Mouse (Mus musculus) left cerebral cortex, postnatal 25 days (tissue): ENCODE measurements around the gene Dnajc9. TPM values are rescaled to one million over a fixed set of nuclear protein-coding genes. Genes with fewer than 3 reads are reported as not detected.

ENCODE experiments used
- DNase-seq, 2 experiments: peaks; one replicate each; pipeline ENCODE4 v3.0.0; 2022; ENCODE audit warnings: low spot score in 2 of 2, mixed read lengths in 1 of 2
- intact Hi-C: fragments of 180-260 bp; cut with DNase I; formaldehyde crosslinking; loops from one replicate; pipeline ENCODE4 v1.15.1; 2025
- total RNA-seq, 2 experiments: library from RNA; stranded (reverse); gene quantifications; 2 replicates each; pipeline ENCODE4 v1.2.3; 2021

The Dnajc9 gene
- 10 to 100 TPM; 21.4 to 22.3 TPM for total RNA-seq

DNA sequence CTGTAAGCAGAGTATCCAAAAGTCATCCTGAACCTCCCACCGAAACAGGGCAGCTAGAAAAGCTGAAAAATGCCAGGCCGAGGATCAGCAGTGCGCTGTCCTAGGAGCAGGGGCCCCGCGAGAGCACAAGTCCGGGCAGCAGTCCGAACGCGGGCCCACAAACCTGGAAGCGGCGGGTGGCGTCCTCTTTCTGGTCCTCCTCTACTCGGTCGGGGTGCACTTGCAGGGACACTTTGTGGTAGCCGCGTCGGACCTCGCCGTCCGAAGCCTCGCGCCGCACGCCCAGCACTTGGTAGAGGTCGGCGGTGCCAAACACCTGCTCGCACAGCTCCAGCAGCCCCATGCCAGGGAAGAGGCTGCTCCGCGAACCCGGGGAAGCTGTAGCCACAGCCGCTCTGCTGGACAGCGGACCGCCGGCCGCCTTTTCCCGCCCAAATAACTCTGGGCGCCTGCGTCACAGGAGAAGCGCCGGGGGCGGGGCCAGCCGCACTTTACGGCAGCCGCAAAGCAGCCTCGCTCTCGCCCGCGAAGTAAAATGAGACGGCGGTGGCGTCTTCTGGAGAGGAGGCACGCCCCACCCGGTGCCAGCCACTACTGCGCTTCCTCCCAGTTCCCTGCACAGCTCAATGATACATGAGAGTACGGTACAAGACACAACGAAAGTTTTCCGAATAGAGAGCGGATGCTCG lies at the start of gene Dnajc9:
Gene Dnajc9 (minus strand): TSS at position 470 of the 689 bp plus-strand sequence.
- intact Hi-C loops = no loop called here
- DNase-seq = peak; percentile 95 to 96

DNA sequence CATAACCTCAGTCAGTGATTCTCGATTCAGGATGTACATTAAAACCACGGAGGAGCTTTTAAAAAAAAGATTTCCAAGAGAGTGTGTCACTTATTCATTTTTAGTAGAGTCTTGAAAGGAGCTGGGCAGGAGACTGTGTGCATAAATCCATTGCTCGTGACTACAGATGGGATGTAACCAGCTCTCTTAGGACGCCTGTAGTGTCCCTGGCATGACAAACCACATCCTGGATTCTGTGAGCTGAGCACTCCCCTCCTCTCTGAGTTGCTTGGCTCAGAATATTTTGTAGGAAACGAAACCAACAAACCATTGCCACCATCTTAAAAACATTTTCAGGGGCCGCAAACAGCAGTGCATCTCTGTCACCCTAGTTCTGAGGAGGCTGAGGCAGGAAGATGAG lies 48.3 kb upstream of the Dnajc9 start:
- intact Hi-C loops = no loop called here
- DNase-seq = peak in 1 of 2 experiments; percentile 10

DNA sequence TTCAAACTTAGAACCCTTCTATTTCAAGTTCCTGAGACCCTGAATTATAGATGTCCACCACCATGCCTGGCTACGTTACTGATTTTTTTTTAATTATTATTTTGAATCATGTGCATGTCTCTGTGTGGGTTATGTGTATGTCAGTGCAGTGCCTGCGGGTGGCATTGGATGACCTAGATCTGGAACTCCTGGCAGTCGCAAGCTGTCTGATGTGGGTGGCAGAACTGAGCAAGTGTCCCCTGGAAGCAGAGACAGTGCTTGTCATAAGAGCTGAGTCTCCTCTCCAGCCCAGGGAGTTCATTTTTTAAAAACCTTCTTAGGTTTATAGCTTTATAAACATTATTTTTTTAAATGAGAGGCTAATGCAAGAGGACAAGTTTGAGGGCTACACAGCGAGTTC lies 43.7 kb upstream of the Dnajc9 start:
- intact Hi-C loops = no loop called here
- DNase-seq = peak in 1 of 2 experiments; percentile 43

GRCm38 (mm10) chr14:20431726-20432125 lies 43.0 kb upstream of the Dnajc9 start:
- intact Hi-C loops = no loop called here
- DNase-seq = no peak

DNA sequence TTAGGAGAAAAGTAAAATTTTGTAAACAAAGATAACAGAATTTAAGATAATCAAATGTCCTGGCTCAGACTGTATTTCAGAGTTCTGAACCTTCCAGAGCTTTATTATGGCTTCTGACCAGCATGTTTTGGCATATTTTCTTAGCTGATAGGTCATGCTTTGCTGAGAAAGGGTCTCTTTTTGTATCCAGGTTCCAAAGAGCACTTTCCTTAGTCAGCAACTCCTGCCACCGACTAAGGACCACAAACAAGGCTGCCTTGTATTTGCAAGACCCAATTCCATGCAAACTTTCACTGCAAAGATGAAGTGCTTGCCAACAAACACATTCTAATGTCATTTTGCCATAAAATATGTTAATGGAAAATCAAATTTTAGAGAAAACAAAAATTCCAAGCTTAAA lies 41.1 kb upstream of the Dnajc9 start:
- intact Hi-C loops = no loop called here
- DNase-seq = no peak

DNA sequence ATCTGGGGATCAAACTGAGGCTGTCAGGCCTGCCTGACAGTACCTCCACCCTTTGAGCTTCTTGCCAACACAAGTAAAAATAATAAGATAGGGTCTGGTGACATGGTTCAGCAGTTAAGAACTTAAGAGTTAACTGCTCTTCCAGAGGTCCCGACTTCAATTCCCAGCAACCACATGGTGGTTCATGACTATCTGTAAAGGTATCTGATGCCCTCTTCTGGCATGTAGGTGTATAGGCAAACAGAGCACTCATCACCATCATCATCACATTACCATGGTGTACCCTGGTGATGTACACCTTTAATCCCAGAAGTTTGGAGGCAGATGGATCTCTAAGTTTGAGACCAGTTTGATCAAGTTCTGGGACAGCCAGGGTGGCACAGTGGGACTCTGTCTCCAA lies 39.9 kb upstream of the Dnajc9 start:
- intact Hi-C loops = no loop called here
- DNase-seq = no peak

DNA sequence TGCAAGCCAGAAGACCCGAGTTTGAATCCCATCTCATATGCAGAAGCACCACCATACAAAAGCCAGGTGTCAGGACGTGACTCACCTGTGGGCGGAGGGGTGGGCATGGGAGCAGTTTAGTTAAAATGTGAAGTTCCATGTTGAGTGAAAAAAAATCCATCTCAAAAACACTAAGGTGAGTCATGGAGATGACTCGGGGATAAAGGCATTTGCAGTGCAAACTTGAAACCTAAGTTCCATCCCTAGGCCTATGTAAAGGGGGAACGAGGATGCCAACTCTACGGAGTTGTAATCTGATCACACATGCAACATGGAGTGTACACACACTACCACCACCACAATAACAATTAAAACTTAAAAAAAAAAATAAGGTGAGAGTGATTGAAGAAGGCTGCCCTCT lies 34.3 kb upstream of the Dnajc9 start:
- intact Hi-C loops = no loop called here
- DNase-seq = no peak

DNA sequence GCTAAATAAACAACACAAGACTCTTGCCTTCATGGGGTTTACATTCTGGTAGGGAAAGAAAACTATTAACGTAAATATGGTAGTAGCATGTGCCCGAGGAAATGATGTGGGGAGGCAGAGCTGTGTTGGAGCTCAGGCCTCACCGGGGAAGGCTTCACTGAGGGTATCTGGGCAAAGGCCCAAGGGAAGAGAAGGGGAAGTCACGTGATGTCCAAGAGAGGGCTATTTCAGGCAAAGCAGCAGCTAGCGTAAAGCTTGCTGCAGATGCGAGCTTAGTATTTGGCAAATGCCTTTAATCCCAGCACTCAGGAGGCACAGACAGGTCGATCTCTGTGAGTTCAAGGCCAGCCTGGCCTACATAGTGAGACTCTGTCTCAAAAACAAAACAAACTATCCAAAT lies 33.5 kb upstream of the Dnajc9 start:
- intact Hi-C loops = no loop called here
- DNase-seq = no peak

- intact Hi-C loops = loop anchor here (2.0 to 5.0 kb wide), 2 partner anchors 47 to 261 kb away; no protein-coding TSS in a partner anchor
Observed at GRCm38 (mm10) chr14:20400071-20400470, 11.4 kb upstream of the Dnajc9 start.

DNA sequence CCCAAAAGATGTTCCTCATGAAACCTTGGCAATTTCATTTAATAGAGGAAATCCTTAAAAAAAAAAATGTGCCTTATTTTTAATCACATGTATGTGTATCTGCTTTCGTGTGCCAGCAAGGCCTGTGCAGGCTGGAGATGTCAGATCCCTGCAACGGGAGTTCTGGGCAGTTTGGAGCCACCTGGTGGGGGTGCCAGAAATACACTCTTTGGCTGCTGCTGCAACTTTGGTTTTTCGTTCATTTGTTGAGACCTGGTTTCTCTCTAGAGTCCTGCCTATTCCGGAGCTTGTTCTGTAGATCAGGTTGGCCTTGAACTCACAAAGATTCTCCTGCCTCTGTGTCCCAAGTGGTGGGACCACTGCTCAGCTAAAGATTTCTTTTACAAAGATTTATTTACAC lies 10.2 kb upstream of the Dnajc9 start:
- DNase-seq = no peak
- intact Hi-C loops = loop anchor here (10.0 kb wide), 1 partner anchor 146 kb away; the partner anchor contains the start of gene Ppp3cb

More at GRCm38 (mm10) chr14:20400071-20400470, 11.4 kb upstream of the Dnajc9 start:
- DNase-seq = peak in 1 of 2 experiments; percentile 63

GRCm38 (mm10) chr14:20397220-20397619 lies 8.5 kb upstream of the Dnajc9 start:
- no peak for DNase-seq
- intact Hi-C loops = loop anchor here (10.0 kb wide), 1 partner anchor 148 kb away; the partner anchor contains the start of gene Ppp3cb

DNA sequence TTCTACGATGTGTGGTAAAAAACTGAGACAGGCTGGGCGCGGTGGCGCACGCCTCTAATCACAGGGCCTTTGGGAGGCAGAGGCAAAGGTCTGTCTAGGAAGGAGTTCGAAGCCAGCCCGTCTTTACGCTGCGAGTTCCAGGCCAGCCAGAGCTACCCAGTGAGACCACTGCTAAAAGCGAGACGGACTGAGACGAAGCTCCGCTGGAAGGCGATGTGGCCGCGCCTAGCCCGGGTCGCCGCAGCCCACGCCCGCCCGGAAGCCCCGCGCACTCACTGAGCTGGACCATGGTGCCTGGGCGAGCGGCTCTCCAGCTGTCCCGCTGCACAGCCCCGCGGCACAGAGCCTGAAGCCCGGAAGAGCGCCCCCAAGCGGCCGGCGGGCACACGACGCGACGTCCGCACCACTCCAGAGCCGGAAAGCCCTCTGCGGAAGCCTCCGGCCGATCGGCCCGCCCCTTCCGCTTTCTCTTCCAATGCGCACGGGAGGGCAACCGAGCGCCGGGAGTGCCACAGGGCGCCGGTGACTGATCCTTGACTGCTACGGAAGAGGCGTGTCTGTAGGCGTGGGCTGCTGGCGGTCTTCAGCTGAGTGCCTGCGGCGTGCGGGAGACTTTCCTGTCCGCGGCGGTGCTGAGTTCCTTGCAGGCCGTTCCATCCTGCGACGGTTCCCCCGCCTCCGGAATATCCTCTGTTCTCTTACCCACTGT lies 4.6 kb upstream of the Dnajc9 start, which contains the start of gene Mrps16:
Gene Mrps16 (minus strand): TSS at position 430 of the 709 bp plus-strand sequence.
- peak; percentile 95 to 98 for DNase-seq
- intact Hi-C loops = loop anchor here (10.0 kb wide), 1 partner anchor 151 kb away; the partner anchor contains the start of gene Ppp3cb

DNA sequence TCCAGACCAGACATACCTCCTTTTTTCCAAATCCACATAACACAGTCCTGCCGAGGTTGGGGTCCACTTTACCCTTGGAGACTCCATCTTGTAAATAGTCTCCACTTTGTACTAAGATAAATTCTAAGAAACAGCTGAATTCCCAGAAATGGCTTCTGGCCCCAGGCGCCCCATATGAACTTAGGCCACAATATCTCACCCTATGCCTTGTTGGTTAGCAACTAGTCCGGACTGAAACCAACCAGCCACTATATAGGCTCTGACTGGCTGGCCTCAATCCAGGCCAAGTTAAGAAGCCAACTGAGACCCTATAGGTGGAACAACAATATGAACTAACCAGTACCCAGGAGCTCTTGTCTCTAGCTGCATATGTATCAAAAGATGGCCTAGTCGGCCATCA lies 3.6 kb upstream of the Dnajc9 start:
- DNase-seq = no peak
- intact Hi-C loops = loop anchor here (10.0 kb wide), 1 partner anchor 152 kb away; the partner anchor contains the start of gene Ppp3cb

DNA sequence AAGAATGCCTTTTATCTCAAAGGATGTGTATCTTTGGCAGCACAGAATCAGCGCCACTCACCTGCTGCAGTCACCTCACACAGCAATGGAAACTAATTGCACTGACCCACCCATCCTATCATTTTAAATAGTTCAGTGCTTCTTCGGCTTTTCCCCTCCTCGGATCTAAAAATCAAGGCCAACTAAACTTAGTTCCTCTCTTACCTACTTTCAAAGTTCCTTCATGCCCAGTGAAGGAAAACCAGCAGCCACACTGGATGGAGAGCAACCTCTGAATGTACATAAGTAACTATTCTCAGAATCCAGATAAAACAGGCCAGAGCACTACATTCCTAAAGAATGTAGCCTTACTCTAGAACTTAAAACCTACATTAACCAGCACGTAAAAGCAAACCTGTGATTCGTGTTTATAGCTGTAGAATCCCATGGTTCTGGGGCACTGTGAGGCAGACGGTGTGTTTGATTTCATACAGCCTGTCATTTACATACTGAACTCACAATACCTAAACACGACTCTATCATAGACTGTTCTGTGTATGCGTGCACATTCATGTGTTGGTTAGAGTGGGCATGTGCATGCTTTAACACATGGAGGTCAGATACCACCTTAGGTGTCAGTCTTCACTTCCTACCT lies 853 bp upstream of the Dnajc9 start:
- intact Hi-C loops = loop anchor here (10.0 kb wide), 1 partner anchor 155 kb away; the partner anchor contains the start of gene Ppp3cb
- no peak for DNase-seq

GRCm38 (mm10) chr14:20379753-20380430 lies 8.8 kb downstream of the Dnajc9 start:
- intact Hi-C loops = no loop called here
- DNase-seq = no peak

- no peak for DNase-seq
- intact Hi-C loops = no loop called here
Observed at GRCm38 (mm10) chr14:20379087-20379640, 9.5 kb downstream of the Dnajc9 start.

DNA sequence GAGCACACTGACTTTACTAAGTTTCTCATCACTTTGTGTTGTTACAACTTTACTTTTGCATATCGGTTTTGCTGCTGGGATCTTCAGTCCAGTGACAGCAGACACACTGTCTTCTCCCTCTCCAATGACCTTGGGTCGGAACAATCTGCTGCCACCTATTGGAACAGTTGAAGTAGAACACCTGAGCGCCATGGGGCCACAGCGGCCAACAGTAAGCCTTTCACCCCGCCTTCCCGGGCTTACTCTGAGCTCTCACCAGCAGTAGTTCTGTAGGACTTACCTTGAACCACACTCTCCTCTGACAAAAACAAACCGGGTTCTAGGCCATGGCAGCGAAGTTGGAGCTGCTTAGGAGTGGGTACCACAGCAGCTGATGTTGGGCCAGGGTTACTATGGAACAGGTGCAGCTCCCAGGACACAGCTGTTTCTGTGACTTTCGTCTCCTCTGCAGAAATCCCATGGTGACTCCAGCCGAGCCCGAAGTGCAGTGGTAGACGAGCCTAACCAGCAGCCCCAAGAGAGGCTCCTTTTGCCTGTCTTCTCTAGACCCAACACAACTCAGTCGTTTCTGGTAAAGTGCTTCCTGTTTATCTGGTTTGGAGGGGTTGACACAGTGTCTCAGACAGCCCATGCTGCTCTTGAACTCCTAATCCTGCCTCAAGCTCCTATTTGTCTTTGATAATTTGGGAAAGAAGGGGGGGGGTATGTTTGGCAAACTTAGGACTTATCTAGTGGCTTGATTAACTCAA lies 10.2 kb downstream of the Dnajc9 start:
- DNase-seq = no peak

GRCm38 (mm10) chr14:20377112-20377521 lies 11.6 kb downstream of the Dnajc9 start:
- peak in 1 of 2 experiments; percentile 30 for DNase-seq
- intact Hi-C loops = no loop called here

More for the DNA sequence above, 10.2 kb downstream of the Dnajc9 start:
- intact Hi-C loops = no loop called here

DNA sequence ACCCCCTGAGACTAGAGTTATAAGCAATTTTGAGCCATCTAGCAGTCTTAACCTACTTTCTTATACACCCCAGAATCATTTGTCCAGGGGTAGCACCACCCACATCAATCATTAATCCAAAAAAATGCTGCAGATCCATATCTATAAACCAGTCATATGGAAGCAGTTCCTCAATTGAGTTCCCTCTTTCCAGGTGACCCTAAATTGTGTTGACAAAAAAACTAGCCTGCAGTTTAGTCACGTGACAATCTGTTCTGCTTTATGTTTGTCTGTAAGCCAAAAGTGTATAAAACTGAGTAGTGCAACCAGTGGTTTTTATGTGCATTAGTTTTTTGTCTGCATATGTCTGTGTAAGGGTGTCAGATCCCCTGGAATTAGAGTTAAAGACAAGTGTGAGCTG lies 16.9 kb downstream of the Dnajc9 start:
- DNase-seq = no peak
- intact Hi-C loops = no loop called here
